Mouse (Mus musculus) layer of hippocampus, adult 6 months (tissue): ENCODE data around the gene Ccdc82. TPM values are rescaled to one million over a fixed set of nuclear protein-coding genes. Genes with fewer than 3 reads are reported as not detected.

Experiments used
- long read RNA-seq, 2 experiments: library from polyadenylated mRNA; unstranded; transcript quantifications; one replicate each; pipeline ENCODE4 v2.0.0; 2019 to 2020
- polyA plus RNA-seq: library from polyadenylated mRNA; unstranded; fragments of <200 nt; fragmentation: Nextera tagmentation; gene quantifications from 2 replicates; pipeline ENCODE4 v1.2.3, GENCODE M21; 2021

Gene Ccdc82
- polyA plus RNA-seq = 4.0 and 4.4 TPM in 2 replicates
- long read RNA-seq, experiment 1, partial matches to known transcripts = 2 of 5 reads
- long read RNA-seq, experiment 1, other reads (novel, unspliced or antisense) = 2 of 5 reads
- long read RNA-seq, experiment 2, full-length matches to known transcripts = 16 of 26 reads
- long read RNA-seq, experiment 2, partial matches to known transcripts = 0 of 26 reads
- long read RNA-seq, experiment 2, other reads (novel, unspliced or antisense) = 10 of 26 reads

DNA sequence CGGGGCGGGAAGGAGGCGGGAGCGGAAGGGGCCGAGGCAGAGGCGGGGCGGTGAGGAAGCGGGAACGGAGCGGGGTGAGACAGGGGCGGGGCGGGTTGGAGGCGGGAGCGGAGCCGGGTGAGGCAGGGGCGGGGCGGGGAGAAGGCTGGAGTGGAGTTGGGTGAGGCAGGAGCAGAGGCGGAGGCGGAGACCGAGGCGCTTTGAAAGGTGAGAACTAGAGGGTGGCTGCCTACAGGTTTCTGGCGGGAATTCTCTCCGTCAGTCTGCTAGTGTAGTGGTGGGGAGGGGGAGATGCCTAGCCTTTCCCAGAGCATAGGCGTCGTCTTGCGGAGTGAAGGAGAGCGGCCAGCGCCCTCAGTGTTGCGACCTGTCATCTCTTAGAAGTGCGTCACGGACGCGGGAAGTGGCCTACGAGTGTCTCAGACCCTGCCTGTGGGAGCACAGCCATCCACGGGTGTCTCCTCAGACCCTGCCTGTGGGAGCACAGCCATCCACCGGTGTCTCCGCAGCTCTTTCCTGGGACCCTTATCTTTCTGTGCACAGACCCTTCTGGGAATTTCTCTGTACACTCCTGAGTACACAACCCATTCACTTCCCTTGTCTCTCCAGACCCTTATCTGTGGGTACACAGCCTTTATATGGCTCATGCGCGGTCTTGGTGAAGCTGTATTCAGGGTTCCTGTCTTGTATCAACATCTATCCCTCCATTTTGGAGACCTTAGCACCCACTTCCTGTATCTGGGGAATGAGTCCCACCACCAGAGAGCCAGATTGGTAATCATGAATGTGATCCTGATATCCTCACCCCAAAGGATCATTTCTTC lies at the start of gene Ccdc82:
Gene Ccdc82 (plus strand): TSS at position 141 of the 824 bp plus-strand sequence.

DNA sequence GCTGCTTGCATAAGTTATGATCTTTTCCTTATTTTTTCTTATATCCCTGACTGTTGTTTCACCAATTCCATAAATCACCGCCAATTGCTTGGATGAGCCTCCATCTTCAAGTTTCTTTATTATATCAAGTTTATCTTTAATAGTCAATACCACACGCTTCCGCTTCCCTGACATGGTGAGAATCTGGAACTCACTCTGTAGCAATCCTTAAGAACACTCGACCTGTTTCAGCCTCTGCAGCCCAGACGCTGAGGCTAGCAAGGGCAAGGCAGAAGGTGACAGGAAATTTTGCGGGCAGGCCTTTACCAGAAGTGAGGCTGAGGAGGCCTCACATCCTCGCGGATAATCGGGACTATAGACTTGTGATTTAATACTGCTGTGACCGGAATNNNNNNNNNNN lies 1.3 kb upstream of the Ccdc82 start, which contains the start of gene Jrkl:
Gene Jrkl (minus strand): TSS at position 349 of the 400 bp plus-strand sequence.

DNA sequence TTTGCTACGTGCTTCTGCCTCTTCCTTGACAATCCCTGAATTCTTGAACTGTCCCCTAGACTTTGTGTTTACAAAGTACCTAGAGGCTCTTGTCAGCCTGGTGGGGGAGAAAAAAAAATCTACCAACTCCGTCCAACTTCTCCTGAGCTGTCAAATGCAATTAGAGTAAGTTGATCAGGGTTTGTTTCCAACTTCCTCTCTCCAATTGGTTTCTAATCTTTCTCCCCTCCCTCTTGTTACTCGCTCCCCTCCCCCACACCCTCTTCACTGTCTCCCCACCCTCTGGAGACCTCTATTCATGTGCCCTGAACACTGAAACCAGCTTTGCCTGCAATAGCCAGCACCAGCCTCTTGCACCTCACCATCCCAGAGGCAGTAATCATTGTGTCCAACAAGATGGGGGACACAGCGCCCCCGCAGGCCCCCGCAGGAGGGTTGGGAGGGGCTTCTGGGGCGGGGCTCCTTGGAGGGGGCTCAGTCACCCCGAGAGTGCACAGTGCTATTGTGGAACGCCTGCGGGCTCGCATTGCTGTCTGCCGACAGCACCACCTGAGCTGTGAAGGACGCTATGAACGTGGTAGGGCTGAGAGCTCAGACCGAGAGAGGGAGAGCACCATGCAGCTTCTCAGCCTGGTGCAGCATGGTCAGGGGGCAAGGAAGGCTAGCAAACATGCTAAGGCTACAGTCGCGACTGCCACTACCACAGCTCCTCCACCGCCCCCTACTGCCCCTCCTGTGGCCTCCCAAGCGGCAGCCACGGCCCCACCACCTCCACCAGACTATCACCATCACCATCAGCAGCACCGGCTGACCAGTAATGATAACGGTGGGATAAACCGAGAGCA lies 51.1 kb downstream of the Ccdc82 start, which contains the start of gene Maml2:
Gene Maml2 (plus strand): TSS at position 290 of the 845 bp plus-strand sequence.

Other genes with a start within 250 kb of the Ccdc82 start
- gene Jrkl, start 1.1 kb upstream of the Ccdc82 start, polyA plus RNA-seq = 1.9 and 2.5 TPM in 2 replicates
- 4.8 and 8.4 TPM in 2 replicates for gene Maml2, start 51.0 kb downstream of the Ccdc82 start, polyA plus RNA-seq
- gene Gm17571, start 199.8 kb downstream of the Ccdc82 start, polyA plus RNA-seq = not detected in 2 replicates